Mouse (Mus musculus) heart, embryonic 13.5 days (tissue): ENCODE measurements at regions not wholly inside any gene's neighbourhood (a gene's known extent, or its start where the extent isn't known, plus 50 kb on each side); places are given as distances from the start of the nearest gene placed in this dataset.

Experiments used
- ATAC-seq: fragments of 200-750 bp; cut with Nextera tagmentation; 2 replicates; pipeline ENCODE4 v1.8.0; 2017; ENCODE audit warnings: moderate TSS enrichment; ENCODE audit not compliant: insufficient number of reproducible peaks, low FRiP score, low TSS enrichment; ENCODE audit errors: extremely low read depth
- H3K27ac ChIP-seq: fragments of 300-500 bp; sonication (generic); replicated peaks from 2 replicates; pipeline ENCODE4 v1.5.1; 2015; ENCODE audit warnings: moderate library complexity, mild to moderate bottlenecking, inconsistent platforms
- H3K27me3 ChIP-seq: fragments of 300-500 bp; sonication (generic); replicated peaks from 2 replicates; pipeline ENCODE4 v1.6.1; 2015; ENCODE audit warnings: mild to moderate bottlenecking, inconsistent platforms
- H3K36me3 ChIP-seq: fragments of 300-500 bp; sonication (generic); 2 replicates; pipeline ENCODE4 v1.6.1; 2015; ENCODE audit warnings: mild to moderate bottlenecking, inconsistent platforms
- H3K4me1 ChIP-seq: fragments of 300-500 bp; sonication (generic); 2 replicates; pipeline ENCODE4 v1.6.1; 2015; ENCODE audit warnings: inconsistent platforms
- H3K4me2 ChIP-seq: fragments of 300-500 bp; sonication (generic); 2 replicates; pipeline ENCODE4 v1.6.1; 2015; ENCODE audit warnings: inconsistent platforms, mild to moderate bottlenecking, moderate library complexity
- H3K4me3 ChIP-seq: fragments of 300-500 bp; sonication (generic); 2 replicates; pipeline ENCODE4 v1.5.1; 2015; ENCODE audit warnings: moderate library complexity, mild to moderate bottlenecking, inconsistent platforms
- H3K9ac ChIP-seq: fragments of 300-500 bp; sonication (generic); 2 replicates; pipeline ENCODE4 v1.6.1; 2015; ENCODE audit warnings: inconsistent platforms, mild to moderate bottlenecking, moderate library complexity
- H3K9me3 ChIP-seq: fragments of 300-500 bp; sonication (generic); 2 replicates; pipeline ENCODE4 v1.6.1; 2016; ENCODE audit warnings: inconsistent platforms
- WGBS: fragments of 180-500 bp; shearing (Covaris S2); methylation state at CpG from one replicate; pipeline ENCODE4 v1.1.7; 2015; ENCODE audit warnings: mixed read lengths; 5-methylcytosine and 5-hydroxymethylcytosine counted together

DNA sequence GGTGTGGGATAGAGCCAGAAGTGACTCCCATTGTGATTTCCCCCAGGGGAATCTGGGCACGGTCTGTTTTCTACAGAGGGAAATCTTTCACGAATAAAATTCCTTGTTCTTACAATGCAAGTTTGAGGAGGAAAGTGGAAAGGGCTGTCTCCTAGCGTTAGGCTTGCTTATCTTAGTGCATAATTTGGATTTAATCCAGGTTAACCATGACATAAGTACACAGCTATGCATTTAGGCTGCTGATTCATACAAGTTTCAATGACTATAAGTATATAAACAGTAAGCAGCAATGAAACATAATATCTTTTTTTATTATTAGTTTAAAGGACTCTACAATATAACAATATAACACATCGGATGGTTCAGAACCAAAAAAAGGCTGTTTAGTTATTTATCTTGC lies 74.6 kb upstream of the Arhgap21 start:
- Histone ChIP-seq H3K27ac (no peak overlapping the region), H3K4me3 (no peak overlapping the region), H3K36me3 (no peaks in the 10 kb centered on the region), H3K27me3 (no peaks in the 10 kb centered on the region), H3K9ac (no peak overlapping the region), H3K9me3 (no peaks in the 10 kb centered on the region), H3K4me2 (no peak overlapping the region), H3K4me1 (peaks cover 7% of the 10 kb centered on the region)
- 43% methylated on average over 4 of the region's 4 CpGs for WGBS
- ATAC-seq, result no peak

DNA sequence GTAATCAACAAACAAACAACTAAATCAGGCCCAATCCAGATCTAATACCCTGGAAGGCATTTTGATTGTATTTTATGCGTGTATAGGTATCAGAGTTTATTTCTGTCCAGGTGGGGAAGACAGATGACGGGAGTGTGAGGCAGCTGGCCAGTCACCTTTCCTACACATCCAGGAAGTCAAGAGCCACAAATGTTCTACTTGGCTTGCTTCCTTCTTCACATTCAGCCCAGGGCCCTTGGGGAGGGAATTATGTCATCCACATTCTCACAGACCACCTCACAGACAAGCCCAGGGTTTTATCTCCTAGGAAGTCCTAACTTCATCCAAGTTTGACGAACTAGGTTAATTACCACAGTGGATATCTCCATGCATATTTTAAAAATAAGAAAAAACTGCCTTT lies 68.9 kb upstream of the Arhgap21 start:
- ATAC-seq, result no peak
- no peaks in the 10 kb centered on the region for H3K36me3 ChIP-seq
- peak overlapping the region; percentile 75 for H3K27ac ChIP-seq
- no peaks in the 10 kb centered on the region for H3K27me3 ChIP-seq
- 61% methylated on average over 3 of the region's 3 CpGs for WGBS
- peaks cover 26% of the 10 kb centered on the region for H3K4me1 ChIP-seq
- no peaks in the 10 kb centered on the region for H3K9me3 ChIP-seq
- H3K9ac ChIP-seq, result no peak overlapping the region
- no peak overlapping the region for H3K4me3 ChIP-seq
- peak overlapping the region; percentile 31; the same call in 1 of the 2 replicates for H3K4me2 ChIP-seq

DNA sequence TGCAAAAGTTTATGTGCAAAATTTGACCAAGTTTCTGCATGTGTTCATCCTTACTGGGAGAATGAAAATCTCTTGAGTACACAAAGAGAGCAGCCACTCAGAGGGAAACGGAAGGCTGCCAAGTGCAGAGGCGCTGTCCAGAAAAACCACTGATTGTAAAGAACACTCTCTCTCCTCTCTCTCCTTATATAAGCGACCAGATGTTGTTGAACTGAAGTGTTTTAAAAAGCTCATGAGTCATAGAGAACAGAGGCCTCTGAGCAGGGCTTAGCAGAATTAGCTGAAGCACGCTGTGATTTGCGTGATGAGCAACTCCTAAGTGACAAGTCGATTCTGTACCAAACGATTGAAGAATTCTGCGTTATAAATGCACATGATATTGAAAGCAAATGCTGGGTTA lies 68.5 kb upstream of the Arhgap21 start:
- peak overlapping the region; percentile 75 for H3K27ac ChIP-seq

GRCm38 (mm10) chr2:21035884-21036648 lies 67.4 kb upstream of the Arhgap21 start:
- Histone ChIP-seq H3K4me3 (no peak overlapping the region), H3K9me3 (no peaks in the 10 kb centered on the region), H3K4me2 (no peak overlapping the region), H3K4me1 (peaks cover 26% of the 10 kb centered on the region), H3K36me3 (no peaks in the 10 kb centered on the region), H3K27me3 (no peaks in the 10 kb centered on the region), H3K27ac (no peak overlapping the region), H3K9ac (no peak overlapping the region)
- 65% methylated on average over 5 of the region's 5 CpGs for WGBS
- ATAC-seq, result no peak

More for the DNA sequence above, 68.5 kb upstream of the Arhgap21 start:
- no peak overlapping the region for H3K9ac ChIP-seq
- peak overlapping the region; percentile 31; the same call in 1 of the 2 replicates for H3K4me2 ChIP-seq
- H3K4me1 ChIP-seq, result peaks cover 26% of the 10 kb centered on the region
- WGBS, result 23% methylated on average over 8 of the region's 8 CpGs
- H3K9me3 ChIP-seq, result no peaks in the 10 kb centered on the region
- no peak; the same call in 1 of the 2 replicates for ATAC-seq
- no peaks in the 10 kb centered on the region for H3K36me3 ChIP-seq
- H3K27me3 ChIP-seq, result no peaks in the 10 kb centered on the region
- no peak overlapping the region for H3K4me3 ChIP-seq

DNA sequence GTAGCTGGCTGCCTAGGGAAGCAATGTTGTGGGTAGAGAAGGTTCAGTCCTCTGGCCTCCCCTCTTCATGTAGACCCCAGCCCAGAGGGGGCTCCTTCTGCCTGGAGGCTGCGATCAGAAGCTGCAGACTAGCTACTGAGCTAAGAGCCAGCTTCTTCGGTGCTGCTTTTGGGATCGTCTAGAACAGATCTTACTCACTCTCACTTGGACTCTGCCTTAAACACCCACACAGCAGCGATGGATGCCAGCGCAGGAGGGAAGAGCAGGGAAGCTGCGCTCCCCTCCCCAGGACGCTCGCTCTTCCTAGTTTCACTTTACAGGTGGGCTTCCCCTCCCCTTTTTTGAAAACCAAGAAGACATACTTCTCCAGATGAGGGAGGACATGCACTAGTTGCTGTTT lies 66.0 kb upstream of the Arhgap21 start:
- no peak for ATAC-seq
- Histone ChIP-seq H3K36me3 (no peaks in the 10 kb centered on the region), H3K27me3 (no peaks in the 10 kb centered on the region), H3K9ac (peak overlapping the region; percentile 71), H3K4me1 (peaks cover 32% of the 10 kb centered on the region), H3K27ac (no peak overlapping the region), H3K4me2 (peak overlapping the region; percentile 58), H3K9me3 (no peaks in the 10 kb centered on the region), H3K4me3 (peak overlapping the region; percentile 29)
- WGBS, result 40% methylated on average over 8 of the region's 8 CpGs

GRCm38 (mm10) chr2:21030650-21031049 lies 62.0 kb upstream of the Arhgap21 start:
- Histone ChIP-seq H3K27ac (no peak overlapping the region), H3K4me1 (peaks cover 20% of the 10 kb centered on the region), H3K9ac (no peak overlapping the region), H3K4me3 (no peak overlapping the region), H3K9me3 (no peaks in the 10 kb centered on the region), H3K27me3 (no peaks in the 10 kb centered on the region), H3K36me3 (no peaks in the 10 kb centered on the region), H3K4me2 (no peak overlapping the region)
- WGBS, result 39% methylated on average over 4 of the region's 4 CpGs
- ATAC-seq, result no peak

- H3K9me3 ChIP-seq, result no peaks in the 10 kb centered on the region
- H3K27me3 ChIP-seq, result no peaks in the 10 kb centered on the region
- H3K4me1 ChIP-seq, result peaks cover 15% of the 10 kb centered on the region
- no peak for ATAC-seq
- no peak overlapping the region for H3K4me2 ChIP-seq
- H3K36me3 ChIP-seq, result no peaks in the 10 kb centered on the region
- no peak overlapping the region for H3K27ac ChIP-seq
- no peak overlapping the region for H3K4me3 ChIP-seq
- 60% methylated on average over 5 of the region's 5 CpGs for WGBS
- H3K9ac ChIP-seq, result no peak overlapping the region
Measured at GRCm38 (mm10) chr2:21029391-21030010, 60.8 kb upstream of the Arhgap21 start.

DNA sequence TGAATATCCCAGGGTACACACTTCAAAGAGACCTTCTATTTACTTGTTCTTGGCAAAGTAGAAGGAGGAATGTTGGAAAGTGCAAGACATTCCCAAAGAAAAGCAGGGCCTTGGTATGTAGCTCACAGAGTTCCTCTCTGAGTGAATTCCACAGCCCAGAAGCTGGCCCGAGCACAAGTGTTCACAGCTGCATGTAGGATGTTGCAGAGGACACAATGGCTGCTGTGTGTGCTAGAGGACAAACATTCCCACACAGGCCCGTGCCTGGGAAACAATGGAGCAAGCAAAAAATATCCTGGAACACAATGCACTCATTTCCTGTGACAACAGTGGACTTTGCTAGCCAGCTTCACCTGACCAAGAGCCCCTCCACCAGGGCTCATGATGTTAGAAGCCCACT lies 59.9 kb upstream of the Arhgap21 start:
- no peaks in the 10 kb centered on the region for H3K27me3 ChIP-seq
- no peak for ATAC-seq
- H3K9ac ChIP-seq, result no peak overlapping the region
- no peak overlapping the region for H3K4me2 ChIP-seq
- no peaks in the 10 kb centered on the region for H3K36me3 ChIP-seq
- H3K4me1 ChIP-seq, result peaks cover 12% of the 10 kb centered on the region
- H3K9me3 ChIP-seq, result no peaks in the 10 kb centered on the region
- no peak overlapping the region; the same call in 1 of the 2 replicates for H3K27ac ChIP-seq
- 20% methylated on average over 2 of the region's 2 CpGs for WGBS
- no peak overlapping the region for H3K4me3 ChIP-seq

GRCm38 (mm10) chr2:21018535-21018934 lies 49.9 kb upstream of the Arhgap21 start:
- no peak overlapping the region for H3K4me2 ChIP-seq
- H3K36me3 ChIP-seq, result no peaks in the 10 kb centered on the region
- H3K9ac ChIP-seq, result no peak overlapping the region
- H3K9me3 ChIP-seq, result no peaks in the 10 kb centered on the region
- H3K27me3 ChIP-seq, result no peaks in the 10 kb centered on the region
- ATAC-seq, result no peak
- no peak overlapping the region for H3K4me3 ChIP-seq
- 50% methylated on average over 1 of the region's 1 CpGs for WGBS
- H3K27ac ChIP-seq, result no peak overlapping the region
- H3K4me1 ChIP-seq, result no peaks in the 10 kb centered on the region
